Mouse (Mus musculus): ENCODE data around the gene Nrxn1. TPM values are rescaled to one million over a fixed set of nuclear protein-coding genes. Genes with fewer than 3 reads are reported as not detected.

The Nrxn1 gene
- polyA plus RNA-seq, 1 experiment from 2014 or later, result 161 TPM

DNA sequence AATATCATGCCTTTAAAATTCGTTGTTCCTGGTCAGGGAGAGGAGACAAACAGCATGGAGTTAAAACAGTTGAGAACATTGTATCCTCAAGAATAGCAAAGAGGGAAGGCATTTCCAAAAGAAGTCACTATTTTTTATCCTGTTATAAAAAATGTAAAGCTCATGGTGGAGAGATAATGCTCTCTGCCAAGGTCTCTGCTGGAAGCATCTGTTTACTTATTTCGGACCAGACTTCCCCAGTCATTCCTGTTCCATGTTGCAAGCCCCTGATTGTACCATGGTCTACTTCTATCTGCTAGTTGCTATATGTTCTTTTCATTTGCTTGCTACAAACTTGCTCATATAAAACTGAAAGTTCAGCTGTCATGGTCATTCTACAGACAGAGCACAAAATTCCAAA is 137.7 kb downstream of the Nrxn1 start:
- H3K9ac ChIP-seq (replicated peaks), result no peak overlapping the region
- H3K27ac ChIP-seq (replicated peaks), result no peak overlapping the region
- no peak for ATAC-seq (replicated peaks)
- WGBS, result 78% methylated on average over 2 of the region's 2 CpGs
- H3K36me3 ChIP-seq, result no peaks in the 10 kb centered on the region
- H3K4me2 ChIP-seq (replicated peaks), result no peak overlapping the region
- H3K4me3 ChIP-seq, result no peak overlapping the region
- no peaks in the 10 kb centered on the region for H3K9me3 ChIP-seq
- H3K4me1 ChIP-seq, result no peaks in the 10 kb centered on the region
- H3K27me3 ChIP-seq, result no peaks in the 10 kb centered on the region

DNA sequence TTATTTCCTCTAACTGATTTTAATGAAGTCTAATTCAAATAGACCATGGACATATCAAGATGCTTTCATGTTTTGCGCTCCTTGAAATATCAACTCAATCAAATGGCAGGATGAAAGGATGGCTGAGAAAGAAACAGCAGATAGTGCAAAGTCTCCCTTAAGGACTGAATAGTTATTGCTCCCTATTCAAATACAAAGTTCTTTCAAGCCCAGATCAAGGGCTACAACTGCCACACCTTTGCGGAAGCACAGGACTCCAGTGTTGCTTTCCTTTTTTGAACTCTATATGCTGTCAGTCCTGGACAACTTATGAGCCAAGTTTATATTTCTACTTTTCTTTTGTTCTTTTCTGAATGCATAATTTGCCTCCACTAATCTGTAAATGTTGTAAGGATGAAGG is 157.9 kb downstream of the Nrxn1 start:
- 84% methylated on average over 2 of the region's 2 CpGs for WGBS

GRCm38 (mm10) chr17:90913320-90913719 is 179.6 kb downstream of the Nrxn1 start:
- H3K27me3 ChIP-seq, result no peaks in the 10 kb centered on the region
- no peak overlapping the region for H3K4me2 ChIP-seq (replicated peaks)
- no peaks in the 10 kb centered on the region for H3K36me3 ChIP-seq
- H3K4me1 ChIP-seq, result no peaks in the 10 kb centered on the region
- no peak for ATAC-seq (replicated peaks)
- H3K9ac ChIP-seq (replicated peaks), result no peak overlapping the region
- 69% methylated on average over 2 of the region's 2 CpGs for WGBS
- H3K4me3 ChIP-seq, result no peak overlapping the region
- no peak overlapping the region for H3K27ac ChIP-seq (replicated peaks)
- H3K9me3 ChIP-seq, result no peaks in the 10 kb centered on the region

More for the DNA sequence above, 157.9 kb downstream of the Nrxn1 start:
- no peak overlapping the region for H3K27ac ChIP-seq (replicated peaks)
- ATAC-seq (replicated peaks), result no peak
- no peak overlapping the region for H3K4me2 ChIP-seq (replicated peaks)
- H3K36me3 ChIP-seq, result no peaks in the 10 kb centered on the region
- no peaks in the 10 kb centered on the region for H3K27me3 ChIP-seq
- no peak overlapping the region for H3K4me3 ChIP-seq
- H3K9ac ChIP-seq (replicated peaks), result no peak overlapping the region
- no peaks in the 10 kb centered on the region for H3K9me3 ChIP-seq
- H3K4me1 ChIP-seq, result no peaks in the 10 kb centered on the region

GRCm38 (mm10) chr17:90912746-90913145 is 180.1 kb downstream of the Nrxn1 start:
- no peak for ATAC-seq (replicated peaks)
- no peaks in the 10 kb centered on the region for H3K4me1 ChIP-seq
- H3K27me3 ChIP-seq, result no peaks in the 10 kb centered on the region
- H3K9me3 ChIP-seq, result no peaks in the 10 kb centered on the region
- H3K27ac ChIP-seq (replicated peaks), result no peak overlapping the region
- H3K4me3 ChIP-seq, result no peak overlapping the region
- H3K9ac ChIP-seq (replicated peaks), result no peak overlapping the region
- H3K36me3 ChIP-seq, result no peaks in the 10 kb centered on the region
- no peak overlapping the region for H3K4me2 ChIP-seq (replicated peaks)
- WGBS, result 85% methylated on average over 2 of the region's 2 CpGs

- ATAC-seq (replicated peaks), result no peak
- Histone ChIP-seq H3K27me3 (no peaks in the 10 kb centered on the region), H3K36me3 (no peaks in the 10 kb centered on the region), H3K9me3 (no peaks in the 10 kb centered on the region), H3K9ac (replicated peaks) (no peak overlapping the region), H3K27ac (replicated peaks) (no peak overlapping the region), H3K4me2 (replicated peaks) (no peak overlapping the region), H3K4me1 (no peaks in the 10 kb centered on the region), H3K4me3 (no peak overlapping the region)
Observed at GRCm38 (mm10) chr17:90912341-90912740, 180.5 kb downstream of the Nrxn1 start.

GRCm38 (mm10) chr17:90906118-90907093 is 186.5 kb downstream of the Nrxn1 start:
- Histone ChIP-seq H3K27me3 (no peaks in the 10 kb centered on the region), H3K36me3 (no peaks in the 10 kb centered on the region), H3K27ac (replicated peaks) (no peak overlapping the region), H3K9me3 (no peaks in the 10 kb centered on the region), H3K9ac (replicated peaks) (no peak overlapping the region), H3K4me2 (replicated peaks) (no peak overlapping the region), H3K4me1 (no peaks in the 10 kb centered on the region), H3K4me3 (no peak overlapping the region)
- ATAC-seq (replicated peaks), result no peak
- WGBS, result 76% methylated on average over 6 of the region's 6 CpGs

- H3K4me1 ChIP-seq, result no peaks in the 10 kb centered on the region
- H3K27ac ChIP-seq (replicated peaks), result no peak overlapping the region
- no peak for ATAC-seq (replicated peaks)
- H3K4me3 ChIP-seq, result no peak overlapping the region
- no peak overlapping the region for H3K4me2 ChIP-seq (replicated peaks)
- H3K36me3 ChIP-seq, result no peaks in the 10 kb centered on the region
- no peak overlapping the region for H3K9ac ChIP-seq (replicated peaks)
- 88% methylated on average over 5 of the region's 5 CpGs for WGBS
- no peaks in the 10 kb centered on the region for H3K27me3 ChIP-seq
- no peaks in the 10 kb centered on the region for H3K9me3 ChIP-seq
Observed at GRCm38 (mm10) chr17:90905143-90905542, 187.7 kb downstream of the Nrxn1 start.

GRCm38 (mm10) chr17:90892327-90893259 is 200.3 kb downstream of the Nrxn1 start:
- Histone ChIP-seq H3K9me3 (no peaks in the 10 kb centered on the region), H3K27ac (replicated peaks) (peak overlapping the region; percentile 86), H3K36me3 (no peaks in the 10 kb centered on the region), H3K9ac (replicated peaks) (no peak overlapping the region), H3K4me2 (replicated peaks) (no peak overlapping the region), H3K27me3 (no peaks in the 10 kb centered on the region), H3K4me1 (peaks cover 13% of the 10 kb centered on the region), H3K4me3 (no peak overlapping the region)
- WGBS, result 16% methylated on average over 4 of the region's 4 CpGs
- ATAC-seq (replicated peaks), result peak; percentile 98

GRCm38 (mm10) chr17:90891711-90892110 is 201.2 kb downstream of the Nrxn1 start:
- WGBS, result 38% methylated on average over 1 of the region's 1 CpGs
- no peaks in the 10 kb centered on the region for H3K9me3 ChIP-seq
- no peak for ATAC-seq (replicated peaks)
- no peaks in the 10 kb centered on the region for H3K36me3 ChIP-seq
- no peak overlapping the region for H3K4me2 ChIP-seq (replicated peaks)
- H3K27ac ChIP-seq (replicated peaks), result peak overlapping the region; percentile 28
- no peaks in the 10 kb centered on the region for H3K27me3 ChIP-seq
- H3K4me1 ChIP-seq, result peaks cover 13% of the 10 kb centered on the region
- H3K4me3 ChIP-seq, result no peak overlapping the region
- H3K9ac ChIP-seq (replicated peaks), result no peak overlapping the region

GRCm38 (mm10) chr17:90857225-90857624 is 235.6 kb downstream of the Nrxn1 start:
- Histone ChIP-seq H3K4me2 (replicated peaks) (no peak overlapping the region), H3K36me3 (no peaks in the 10 kb centered on the region), H3K4me3 (no peak overlapping the region), H3K27ac (replicated peaks) (no peak overlapping the region), H3K9me3 (no peaks in the 10 kb centered on the region), H3K27me3 (no peaks in the 10 kb centered on the region), H3K9ac (replicated peaks) (no peak overlapping the region), H3K4me1 (peaks cover 7% of the 10 kb centered on the region)
- 0 out of 2 replicates have a peak, but pooled peaks have one; percentile 15 for ATAC-seq (replicated peaks)
- 38% methylated on average over 2 of the region's 2 CpGs for WGBS

- peaks cover 3% of the 10 kb centered on the region; the same call in 1 of the 2 replicates for H3K4me1 ChIP-seq
- ATAC-seq (replicated peaks), result no peak
- H3K9ac ChIP-seq (replicated peaks), result no peak overlapping the region
- H3K36me3 ChIP-seq, result no peaks in the 10 kb centered on the region
- H3K9me3 ChIP-seq, result no peaks in the 10 kb centered on the region
- H3K27ac ChIP-seq (replicated peaks), result no peak overlapping the region
- no peak overlapping the region for H3K4me3 ChIP-seq
- WGBS, result 12% methylated on average over 1 of the region's 1 CpGs
- H3K4me2 ChIP-seq (replicated peaks), result no peak overlapping the region
- H3K27me3 ChIP-seq, result no peaks in the 10 kb centered on the region
Observed at GRCm38 (mm10) chr17:90843876-90844275, 249.0 kb downstream of the Nrxn1 start.

DNA sequence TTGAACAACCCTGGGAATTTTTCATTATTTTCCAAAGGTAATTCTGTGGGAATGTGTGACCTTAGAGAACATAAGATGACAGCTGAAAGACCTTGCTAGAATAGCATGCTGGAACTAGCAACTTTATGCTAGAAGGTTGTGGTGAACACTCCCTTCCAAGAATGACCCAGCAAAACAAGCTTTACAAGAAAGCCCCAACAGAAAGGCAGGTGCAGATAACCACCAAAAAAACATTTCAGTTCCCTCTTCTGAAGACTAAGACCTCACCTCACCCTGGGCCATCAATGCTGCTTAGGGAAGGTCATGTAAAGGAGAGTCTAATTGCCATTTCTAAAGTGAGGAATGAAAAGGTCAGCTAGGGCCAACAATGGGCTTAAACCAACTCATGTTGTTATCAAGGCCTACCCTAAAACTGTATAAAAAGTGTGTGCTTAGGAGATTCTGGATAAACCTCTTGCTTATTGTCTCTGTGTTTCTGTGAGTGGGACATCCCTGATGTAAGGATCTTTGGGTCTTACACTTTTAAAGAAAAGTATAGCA is 249.7 kb downstream of the Nrxn1 start:
- H3K4me1 ChIP-seq, result peaks cover 3% of the 10 kb centered on the region; the same call in 1 of the 2 replicates
- no peaks in the 10 kb centered on the region for H3K9me3 ChIP-seq
- ATAC-seq (replicated peaks), result no peak
- no peaks in the 10 kb centered on the region for H3K27me3 ChIP-seq
- no peak overlapping the region for H3K4me2 ChIP-seq (replicated peaks)
- H3K4me3 ChIP-seq, result no peak overlapping the region
- no peaks in the 10 kb centered on the region for H3K36me3 ChIP-seq
- H3K27ac ChIP-seq (replicated peaks), result no peak overlapping the region
- H3K9ac ChIP-seq (replicated peaks), result no peak overlapping the region

Measured in forebrain, embryonic 15.5 days (tissue).